Mouse (Mus musculus) T-cell, adult 2 months (primary cell): ENCODE measurements around the gene Rsph3a.
"Not testable (repeated sequence)": the region's sequence is repeated elsewhere in the genome, so short reads cannot be mapped to it uniquely, and the experiment has no call there.

Source experiments
- DNase-seq: peaks from one replicate; pipeline ENCODE4 v3.0.0; 2022; ENCODE audit warnings: low spot score

Gene Rsph3a

DNA sequence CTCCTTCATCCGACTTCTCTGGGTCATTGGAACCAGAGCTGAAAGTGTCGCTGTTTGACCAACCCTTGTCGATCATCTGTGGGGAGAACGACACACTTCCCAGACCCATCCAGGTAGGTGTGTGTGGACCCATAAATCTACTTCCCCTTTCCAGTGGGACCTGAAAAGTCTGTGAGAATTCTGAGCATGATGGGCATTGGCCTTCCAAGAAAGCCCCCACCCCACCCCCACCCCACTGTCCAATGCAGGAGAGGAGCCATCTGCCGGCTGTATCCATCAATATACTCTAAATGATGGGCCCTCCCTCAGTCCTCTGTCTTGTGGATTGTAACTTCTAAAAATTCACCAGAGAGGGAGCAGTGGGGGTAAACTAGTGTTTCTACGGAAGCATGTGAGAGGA, 16.8 kb upstream of the Rsph3a start:
- no peak for DNase-seq

- DNase-seq, result peak; percentile 28
These were observed 16.1 kb upstream of the Rsph3a start for GRCm38 (mm10) chr17:7929279-7929678.

- peak; percentile 32 for DNase-seq
These were observed 14.1 kb upstream of the Rsph3a start for GRCm38 (mm10) chr17:7931096-7931990.

DNA sequence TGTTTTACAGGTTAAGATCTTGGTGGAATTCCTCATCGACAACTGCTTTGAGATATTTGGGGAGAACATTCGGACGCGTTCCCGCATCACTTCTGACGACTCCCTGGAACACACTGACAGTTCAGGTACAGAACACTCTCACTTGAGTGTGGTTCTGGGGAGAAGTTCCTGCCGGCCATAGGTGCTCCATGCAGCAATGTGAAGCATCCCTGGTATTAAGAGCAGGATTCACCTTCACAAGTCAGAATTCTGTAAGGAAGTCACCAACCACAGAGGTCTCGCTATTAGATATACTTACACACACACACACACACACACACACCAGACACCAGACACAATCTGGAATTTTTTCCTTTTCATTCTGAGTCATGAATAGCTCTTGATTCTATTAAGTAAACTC, 13.3 kb upstream of the Rsph3a start:
- not testable (repeated sequence) for DNase-seq

- peak; percentile 79 for DNase-seq
These were observed 5.8 kb upstream of the Rsph3a start for GRCm38 (mm10) chr17:7939640-7940039.

- not testable (repeated sequence) for DNase-seq
These were observed 726 bp downstream of the Rsph3a start for GRCm38 (mm10) chr17:7946053-7946627.

GRCm38 (mm10) chr17:7951333-7951732, 5.9 kb downstream of the Rsph3a start:
- DNase-seq, result not testable (repeated sequence)

DNA sequence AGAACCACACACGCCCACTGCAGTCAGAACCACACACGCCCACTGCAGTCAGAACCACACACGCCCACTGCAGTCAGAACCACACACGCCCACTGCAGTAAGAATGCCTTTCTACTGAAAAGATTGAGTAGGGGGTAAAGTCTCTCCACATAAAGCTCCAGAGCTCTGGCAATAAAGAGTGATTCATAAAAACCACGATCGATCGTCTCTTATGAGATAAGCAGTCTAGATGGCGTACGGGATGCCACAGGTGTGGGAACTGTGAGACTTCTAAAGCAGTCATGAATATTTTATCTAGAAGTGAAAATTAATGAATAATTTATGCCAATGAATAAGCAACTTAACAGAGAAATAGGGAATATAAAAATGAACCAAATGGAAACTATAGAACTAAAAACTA, 11.8 kb downstream of the Rsph3a start:
- not testable (repeated sequence) for DNase-seq

DNA sequence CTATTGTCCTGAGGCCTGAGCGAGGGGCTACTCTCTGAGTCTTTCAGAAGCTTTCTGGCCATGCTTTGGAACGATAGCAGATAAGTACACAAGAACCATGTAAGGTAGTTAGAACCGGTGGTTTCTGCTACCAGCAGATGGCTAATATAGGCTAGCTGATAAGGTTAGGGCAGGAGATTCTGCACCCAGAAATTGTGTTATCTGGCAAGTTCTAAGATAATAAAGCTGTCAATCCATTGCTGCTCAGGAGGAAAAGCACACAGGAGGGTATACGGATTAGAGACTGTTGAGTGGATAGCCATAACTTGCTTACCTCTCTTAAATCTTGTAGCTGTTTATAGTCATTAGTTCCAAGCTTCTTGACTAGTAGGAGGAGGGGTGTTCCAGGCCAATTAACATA, 17.9 kb downstream of the Rsph3a start:
- not testable (repeated sequence) for DNase-seq

DNA sequence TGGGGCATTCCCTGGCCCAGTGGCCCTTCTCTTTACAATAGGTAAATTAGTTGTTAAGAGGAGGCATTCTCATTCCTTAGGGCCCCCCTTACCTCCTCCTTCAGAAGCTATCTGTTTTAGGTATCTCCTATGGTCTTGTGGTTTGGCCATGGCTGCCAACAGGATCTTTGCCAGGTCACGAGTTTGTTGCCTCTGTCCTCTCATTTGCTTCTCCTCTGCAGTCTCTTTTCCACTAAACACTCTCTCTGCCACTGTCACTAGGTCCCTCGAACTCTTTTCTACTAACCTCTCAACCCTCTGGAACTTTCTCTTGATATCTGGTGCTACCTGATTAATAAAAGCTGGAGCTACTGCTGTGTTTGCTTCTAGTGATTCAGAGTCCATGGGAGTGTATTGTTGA, 19.0 kb downstream of the Rsph3a start:
- DNase-seq, result not testable (repeated sequence)

GRCm38 (mm10) chr17:7968490-7968889, 23.1 kb downstream of the Rsph3a start:
- not testable (repeated sequence) for DNase-seq

DNA sequence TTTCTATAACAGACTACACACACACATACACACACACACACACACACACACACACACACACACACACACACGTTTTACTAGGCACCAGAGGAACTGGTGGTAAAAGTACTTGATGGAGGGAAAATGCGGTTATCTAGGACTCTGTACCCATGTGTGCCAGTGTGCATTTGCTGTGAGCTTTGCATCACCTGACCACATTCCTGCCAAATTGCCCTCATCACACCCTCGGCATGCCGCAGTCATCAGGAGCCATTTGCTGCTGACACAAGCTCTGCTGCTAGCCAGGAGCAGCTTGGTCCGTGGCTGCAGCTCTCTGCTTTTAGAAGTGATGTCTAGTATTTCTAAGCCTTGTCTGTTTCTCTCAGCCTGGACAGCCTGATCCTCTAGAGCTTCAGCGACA, 24.4 kb downstream of the Rsph3a start:
- DNase-seq, result not testable (repeated sequence)

- not testable (repeated sequence) for DNase-seq
These were observed 38.1 kb downstream of the Rsph3a start for GRCm38 (mm10) chr17:7983484-7983883.

DNA sequence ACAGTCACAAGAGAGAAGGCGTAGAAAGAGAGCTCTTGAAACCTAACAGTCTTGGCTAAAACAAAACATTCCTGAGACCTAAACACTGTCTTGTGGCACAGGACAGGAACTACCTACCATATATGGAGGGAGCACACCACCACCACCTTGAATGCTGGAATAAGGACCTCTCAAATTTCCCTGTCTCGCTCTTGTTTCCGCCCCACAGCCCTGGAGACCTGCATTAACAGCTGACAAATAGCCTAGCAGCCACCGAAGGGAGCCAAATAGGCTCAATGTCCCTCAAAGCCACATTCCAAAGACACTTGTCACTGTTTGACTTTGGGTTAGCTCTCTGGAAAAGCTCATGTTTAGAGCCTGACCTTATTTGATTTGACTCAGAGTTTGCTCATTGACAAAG, 40.2 kb downstream of the Rsph3a start:
- DNase-seq, result not testable (repeated sequence)

GRCm38 (mm10) chr17:7987038-7987437, 41.6 kb downstream of the Rsph3a start:
- not testable (repeated sequence) for DNase-seq

DNA sequence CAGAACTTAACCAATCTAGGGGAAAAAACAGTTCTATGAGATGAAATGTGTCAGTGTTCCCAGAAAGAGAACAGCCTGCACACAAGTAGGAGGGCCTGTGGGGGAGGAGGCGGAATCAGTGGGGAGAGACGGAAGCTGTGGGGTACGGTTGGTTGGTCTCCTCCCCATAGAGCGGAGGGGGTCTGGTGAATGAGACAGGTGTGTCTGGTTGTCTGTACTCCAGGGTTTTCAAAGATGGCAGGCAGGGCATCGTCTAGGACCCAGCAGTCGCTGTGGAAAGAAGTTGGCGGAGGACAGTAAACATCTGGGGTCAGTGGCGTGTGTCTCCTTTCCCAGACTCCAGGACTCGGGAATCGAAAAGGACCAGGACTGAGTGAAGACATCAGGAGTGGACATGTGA, 57.8 kb downstream of the Rsph3a start:
- not testable (repeated sequence) for DNase-seq

DNA sequence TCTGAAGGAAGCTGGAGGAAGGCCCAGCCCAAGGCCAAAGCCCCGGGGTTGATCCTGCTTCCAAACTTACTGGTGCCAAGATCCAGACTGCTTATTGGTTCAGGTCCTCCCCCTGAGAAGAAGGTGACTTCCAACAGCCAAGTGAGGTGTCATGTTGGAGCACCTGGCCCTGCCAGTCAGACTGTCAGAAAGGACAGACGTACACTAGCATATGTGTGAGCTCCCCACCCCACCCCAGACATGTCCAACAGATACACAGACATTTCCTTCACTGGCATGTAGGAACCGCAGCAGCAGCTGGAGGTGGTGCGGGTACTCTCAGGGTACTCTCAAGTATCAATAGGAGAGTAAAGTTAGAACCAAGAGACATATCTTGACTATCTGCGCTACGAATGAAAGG, 61.4 kb downstream of the Rsph3a start:
- not testable (repeated sequence) for DNase-seq

DNA sequence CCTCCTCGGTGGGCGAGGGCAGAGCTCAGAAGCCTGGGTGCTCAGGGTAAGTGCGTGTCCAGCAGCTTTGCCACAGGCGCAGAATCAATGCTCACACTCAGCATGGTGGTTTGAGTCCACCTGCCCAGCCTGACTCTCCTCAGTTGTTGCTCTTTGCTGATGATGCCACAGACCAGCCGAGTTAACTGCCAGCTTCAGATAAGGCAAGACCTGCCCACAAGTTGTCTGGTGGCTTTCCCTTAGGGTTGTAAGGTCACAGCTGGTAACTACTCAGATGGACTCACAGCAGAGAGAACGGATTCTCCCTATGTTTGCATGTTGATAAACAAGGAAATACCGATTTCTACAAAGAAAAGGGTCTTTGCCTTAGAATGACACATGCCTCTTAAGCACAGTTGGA, 64.2 kb downstream of the Rsph3a start:
- not testable (repeated sequence) for DNase-seq

- DNase-seq, result peak; percentile 17
These were observed 68.6 kb downstream of the Rsph3a start for GRCm38 (mm10) chr17:8013974-8014373.

- not testable (repeated sequence) for DNase-seq
These were observed 77.3 kb downstream of the Rsph3a start for GRCm38 (mm10) chr17:8022675-8023074.

- DNase-seq, result not testable (repeated sequence)
These were observed 82.2 kb downstream of the Rsph3a start for GRCm38 (mm10) chr17:8027475-8028168.
